Mouse (Mus musculus): ENCODE results near the gene Gpn1.

DNA sequence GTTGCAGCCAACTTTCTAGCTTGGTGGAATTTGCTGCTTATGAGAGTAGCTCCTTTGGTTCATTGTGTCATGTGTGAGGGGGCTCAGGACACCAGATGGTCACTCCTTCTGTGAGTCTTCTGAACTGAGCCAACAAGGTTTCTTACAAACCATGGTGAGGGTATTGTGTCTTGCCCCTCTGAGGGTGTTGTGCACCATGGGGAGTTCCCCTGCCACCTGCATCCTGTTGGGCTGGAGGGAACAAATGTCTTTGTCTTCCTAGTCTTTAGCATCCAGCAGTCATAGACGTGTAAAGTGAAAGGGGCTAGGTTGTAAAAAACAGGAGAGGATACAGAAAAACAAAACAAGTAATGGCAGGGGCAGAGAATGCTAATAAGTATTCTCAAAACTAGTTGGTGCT is 64.9 kb downstream of the Gpn1 start:
- no peak for TF ChIP-seq FLI1 (IDR thresholded peaks at IDR 0.05; ENCODE audit: low read length)
- TF ChIP-seq GATA1 (IDR thresholded peaks at IDR 0.05; ENCODE audit: borderline replicate concordance, low read length) = no peak
